Mouse (Mus musculus) bone marrow macrophage, adult 2 months (primary cell): ENCODE data around the gene Pxn. TPM values are rescaled to one million over a fixed set of nuclear protein-coding genes. Genes with fewer than 3 reads are reported as not detected.
"Not testable (repeated sequence)": the region's sequence is repeated elsewhere in the genome, so short reads cannot be mapped to it uniquely, and the experiment has no call there.

Experiments used
- H3K27ac ChIP-seq: 2 replicates; pipeline ENCODE4 v1.5.1; 2012; ENCODE audit warnings: low read depth, low read length; ENCODE audit not compliant: insufficient read depth
- H3K4me1 ChIP-seq: 2 replicates; pipeline ENCODE4 v1.6.1; 2012; ENCODE audit warnings: low read length; ENCODE audit not compliant: control insufficient read depth, insufficient read depth
- H3K4me3 ChIP-seq: 2 replicates; pipeline ENCODE4 v1.5.1; 2012; ENCODE audit warnings: mild to moderate bottlenecking, low read length, moderate library complexity; ENCODE audit not compliant: insufficient read depth
- CTCF ChIP-seq: IDR thresholded peaks from 2 replicates; pipeline ENCODE4 v1.5.1; 2012; ENCODE audit warnings: low read depth, mild to moderate bottlenecking, low read length, moderate library complexity
- POLR2A ChIP-seq: IDR thresholded peaks from 2 replicates; pipeline ENCODE4 v1.6.1; 2012; ENCODE audit warnings: mild to moderate bottlenecking, low read depth, low read length, borderline replicate concordance
- polyA plus RNA-seq: library from polyadenylated mRNA; stranded (reverse); fragments of >200 nt; gene quantifications from 2 replicates; pipeline ENCODE4 v1.2.4, GENCODE M21; 2012; ENCODE audit not compliant: missing spikeins, insufficient read depth, insufficient read length

Pxn gene
- polyA plus RNA-seq, 1 experiment, result 121 TPM

DNA sequence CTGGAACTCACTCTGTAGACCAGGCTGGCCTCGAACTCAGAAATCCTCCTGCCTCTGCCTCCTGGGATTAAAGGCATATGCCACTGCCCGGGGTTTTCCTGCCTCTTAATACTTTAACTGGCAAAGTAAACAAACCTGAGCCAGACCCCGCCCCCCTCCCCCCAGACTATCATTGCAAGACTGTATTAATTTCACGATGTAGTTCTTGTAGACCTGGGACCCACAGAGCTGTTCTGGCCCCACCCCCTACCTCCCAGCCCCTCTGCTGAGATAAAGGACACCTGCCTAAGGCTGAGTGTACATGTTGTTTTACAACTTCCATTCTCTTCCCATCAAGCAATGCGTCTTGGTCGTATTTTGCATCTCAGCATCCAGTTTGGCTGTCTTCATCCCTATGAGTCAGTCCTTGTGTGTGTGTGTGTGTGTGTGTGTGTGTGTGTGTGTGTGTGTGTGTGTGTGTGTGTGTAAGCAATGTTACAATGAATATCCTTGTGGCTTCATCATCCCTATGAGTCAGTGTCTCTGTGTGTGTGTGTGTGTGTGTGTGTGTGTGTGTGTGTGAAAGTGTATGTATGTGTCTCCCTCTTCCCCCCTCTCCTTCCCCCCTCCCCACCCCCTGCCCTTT is 13.7 kb upstream of the Pxn start:
- Histone ChIP-seq H3K27ac (no peak overlapping the region), H3K4me1 (peaks cover 15% of the 10 kb centered on the region), H3K4me3 (no peak overlapping the region)
- TF ChIP-seq CTCF (no peak; the same call in 1 of the 2 replicates), POLR2A (no peak)

DNA sequence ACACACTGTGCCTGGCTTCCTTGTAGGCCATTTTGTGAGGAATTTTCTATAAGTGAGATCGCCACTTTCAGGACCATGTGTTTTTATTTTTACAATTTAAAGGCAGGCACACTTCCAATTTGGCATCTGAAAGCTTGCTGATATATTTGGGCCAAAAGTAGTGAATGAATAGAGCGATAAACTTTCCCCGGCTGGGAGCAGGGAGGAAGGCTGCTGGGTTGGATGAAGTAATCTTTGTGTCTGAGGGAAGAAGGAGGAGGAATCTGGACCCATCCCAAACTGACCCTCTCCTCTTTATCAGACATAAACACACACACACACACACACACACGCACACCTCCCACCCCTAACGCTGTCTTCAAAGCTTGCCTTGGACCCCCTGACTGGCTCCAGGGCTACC is 13.0 kb upstream of the Pxn start:
- Histone ChIP-seq H3K4me3 (no peak overlapping the region), H3K4me1 (peaks cover 11% of the 10 kb centered on the region), H3K27ac (no peak overlapping the region)
- TF ChIP-seq POLR2A (no peak), CTCF (no peak)

DNA sequence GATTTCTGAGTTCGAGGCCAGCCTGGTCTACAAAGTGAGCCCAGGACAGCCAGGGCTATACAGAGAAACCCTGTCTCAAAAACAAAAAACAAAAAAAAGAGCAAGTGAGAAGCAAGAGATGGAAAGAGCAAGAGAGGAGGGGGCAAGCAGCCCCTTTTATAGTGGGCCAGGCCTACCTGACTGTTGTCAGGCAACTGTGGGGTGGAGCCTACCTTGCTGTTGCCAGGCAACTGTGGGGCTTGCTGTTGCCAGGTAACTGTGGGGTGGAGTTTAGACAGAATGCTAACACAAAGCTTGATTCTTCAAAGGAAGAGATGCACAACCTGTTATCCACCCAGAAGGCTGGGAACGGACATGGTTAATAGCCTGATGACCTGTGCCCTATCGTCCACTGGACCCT is 10.9 kb upstream of the Pxn start:
- not testable (repeated sequence) for H3K4me3 ChIP-seq, H3K27ac ChIP-seq
- peaks cover 12% of the 10 kb centered on the region for H3K4me1 ChIP-seq

DNA sequence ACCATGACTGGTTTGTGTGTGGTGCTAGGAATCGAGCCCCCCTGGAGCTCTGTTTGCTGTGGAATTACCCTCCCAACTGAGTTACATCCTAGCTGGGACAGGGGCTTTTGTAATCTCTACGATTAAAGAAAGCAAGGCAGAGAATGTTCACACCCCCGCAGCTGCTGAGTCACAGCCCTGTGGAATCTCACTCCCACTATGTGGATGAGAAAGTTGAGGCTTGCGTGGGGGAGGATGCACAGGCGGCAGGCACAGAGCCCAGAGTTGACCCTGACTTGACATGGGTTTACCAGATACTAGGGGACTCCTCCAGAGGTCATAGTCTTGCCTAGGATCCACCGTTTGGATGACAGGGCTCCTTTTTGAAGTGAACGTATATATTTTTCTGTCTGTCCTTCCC is 9.4 kb upstream of the Pxn start:
- TF ChIP-seq POLR2A (no peak), CTCF (no peak)
- Histone ChIP-seq H3K27ac (no peak overlapping the region), H3K4me1 (peaks cover 16% of the 10 kb centered on the region), H3K4me3 (no peak overlapping the region)

DNA sequence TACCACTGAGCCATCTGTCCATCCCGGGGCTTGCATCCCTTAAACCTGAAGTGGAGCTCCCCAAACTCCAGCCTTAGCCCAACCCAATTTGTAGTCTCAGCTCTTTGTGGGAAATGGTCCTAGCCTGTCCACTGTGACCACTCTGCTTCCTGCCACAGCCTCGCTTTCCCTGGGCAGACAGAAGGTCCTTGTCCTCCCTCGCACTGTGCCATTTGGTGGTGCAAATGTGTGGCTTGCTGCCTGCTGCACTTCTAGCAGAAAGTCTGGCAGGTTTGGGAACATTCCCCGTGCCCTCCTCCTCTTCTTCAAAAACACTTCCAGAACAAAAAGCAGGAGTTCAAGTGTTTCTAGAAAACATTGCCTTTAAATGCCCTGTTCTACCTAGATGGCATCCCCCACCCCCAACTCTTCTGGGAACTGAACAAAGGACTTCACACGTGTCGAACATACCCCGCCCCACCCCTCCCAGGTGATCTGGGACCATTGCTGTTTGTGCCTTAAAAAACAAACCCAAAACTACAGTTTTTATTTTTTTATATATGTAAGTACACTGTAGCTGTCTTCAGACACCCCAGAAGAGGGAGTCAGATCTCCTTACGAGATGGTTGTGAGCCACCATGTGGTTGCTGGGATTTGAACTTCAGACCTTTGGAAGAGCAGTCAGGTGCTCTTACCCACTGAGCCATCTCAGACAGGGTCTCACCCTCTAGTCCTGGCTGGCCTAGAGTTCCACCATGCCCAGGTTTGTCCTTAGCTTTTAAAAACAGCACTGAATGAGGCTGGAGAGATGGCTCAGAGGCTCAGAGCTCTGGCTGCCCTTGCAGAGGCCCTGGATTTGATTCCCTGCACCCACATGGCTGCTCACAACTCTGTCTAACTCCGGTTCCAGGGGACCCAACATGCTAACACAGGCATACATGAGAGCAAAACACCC is 7.9 kb upstream of the Pxn start:
- no peak overlapping the region for H3K4me3 ChIP-seq
- TF ChIP-seq POLR2A (no peak), CTCF (no peak)
- no peak overlapping the region for H3K27ac ChIP-seq
- peaks cover 10% of the 10 kb centered on the region for H3K4me1 ChIP-seq

DNA sequence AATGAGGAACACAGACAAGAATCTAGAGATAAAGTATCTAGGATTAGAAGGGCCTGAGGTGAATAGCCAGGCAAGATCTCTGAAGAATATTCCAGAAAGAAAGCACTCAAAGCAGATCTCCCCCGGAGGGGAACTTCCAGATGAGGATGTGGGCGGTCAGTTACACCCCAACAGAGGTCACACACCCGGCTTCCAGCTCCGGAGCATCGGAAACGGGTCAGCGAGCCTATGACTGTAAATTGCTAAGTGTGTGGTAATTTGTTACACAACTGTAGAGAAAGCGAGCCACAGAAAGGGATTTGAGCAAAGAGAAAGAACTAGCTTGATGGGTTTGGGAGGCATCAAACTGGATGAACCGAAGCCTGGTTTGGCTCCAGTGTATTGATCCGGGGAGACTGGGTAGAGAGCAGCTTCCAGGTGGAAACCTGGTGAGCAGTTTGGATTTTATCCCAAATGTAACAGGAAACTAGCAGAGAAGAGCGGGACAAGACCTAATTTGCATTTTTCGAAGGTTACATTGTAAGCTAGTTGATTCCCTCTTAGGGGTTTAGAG is 6.0 kb upstream of the Pxn start:
- peak overlapping the region; percentile 79 for H3K27ac ChIP-seq
- H3K4me3 ChIP-seq, result no peak overlapping the region
- TF ChIP-seq POLR2A, result no peak
- TF ChIP-seq CTCF, result no peak
- H3K4me1 ChIP-seq, result peaks cover 10% of the 10 kb centered on the region

DNA sequence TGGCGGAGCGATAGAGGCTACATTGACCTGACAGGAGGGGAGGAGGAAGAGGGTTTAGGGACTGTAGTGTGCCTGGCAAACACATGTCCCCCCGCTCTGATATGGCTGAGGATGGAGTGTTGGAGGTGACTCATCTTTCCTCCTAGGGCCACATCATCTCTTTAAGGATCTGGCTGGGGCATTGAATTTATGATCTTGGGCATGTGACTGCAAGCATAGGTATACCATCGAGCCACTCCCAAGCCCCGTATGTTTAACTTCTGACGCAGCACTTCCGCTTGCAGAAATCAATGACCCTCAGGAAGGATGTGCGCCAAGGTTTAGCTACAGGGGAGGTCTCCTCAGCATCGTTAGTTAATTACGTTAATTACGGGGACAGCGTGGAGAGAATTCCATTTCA is 3.4 kb upstream of the Pxn start:
- no peak for TF ChIP-seq CTCF
- no peak for TF ChIP-seq POLR2A
- H3K27ac ChIP-seq, result no peak overlapping the region
- H3K4me1 ChIP-seq, result peaks cover 10% of the 10 kb centered on the region
- H3K4me3 ChIP-seq, result no peak overlapping the region

DNA sequence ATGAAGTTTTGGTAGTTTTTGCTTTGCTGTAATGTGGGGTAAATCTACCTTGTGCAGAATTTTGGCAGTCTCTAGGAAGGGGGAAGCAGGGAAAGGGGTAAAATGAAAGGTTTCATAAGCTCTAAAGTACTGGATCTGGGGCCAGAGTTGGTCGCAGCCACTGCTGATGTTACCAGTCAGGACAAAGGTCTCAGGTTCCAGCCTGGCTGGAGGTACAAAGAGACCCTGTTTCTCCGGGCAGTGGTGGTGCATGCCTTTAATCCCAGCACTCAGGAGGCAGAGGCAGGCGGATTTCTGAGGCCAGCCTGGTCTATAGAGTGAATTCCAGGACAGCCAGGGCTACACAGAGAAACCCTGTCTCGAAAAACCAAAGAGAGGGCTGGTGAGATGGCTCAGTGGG is 859 bp upstream of the Pxn start:
- peaks cover 19% of the 10 kb centered on the region for H3K4me1 ChIP-seq
- not testable (repeated sequence) for H3K4me3 ChIP-seq, H3K27ac ChIP-seq

DNA sequence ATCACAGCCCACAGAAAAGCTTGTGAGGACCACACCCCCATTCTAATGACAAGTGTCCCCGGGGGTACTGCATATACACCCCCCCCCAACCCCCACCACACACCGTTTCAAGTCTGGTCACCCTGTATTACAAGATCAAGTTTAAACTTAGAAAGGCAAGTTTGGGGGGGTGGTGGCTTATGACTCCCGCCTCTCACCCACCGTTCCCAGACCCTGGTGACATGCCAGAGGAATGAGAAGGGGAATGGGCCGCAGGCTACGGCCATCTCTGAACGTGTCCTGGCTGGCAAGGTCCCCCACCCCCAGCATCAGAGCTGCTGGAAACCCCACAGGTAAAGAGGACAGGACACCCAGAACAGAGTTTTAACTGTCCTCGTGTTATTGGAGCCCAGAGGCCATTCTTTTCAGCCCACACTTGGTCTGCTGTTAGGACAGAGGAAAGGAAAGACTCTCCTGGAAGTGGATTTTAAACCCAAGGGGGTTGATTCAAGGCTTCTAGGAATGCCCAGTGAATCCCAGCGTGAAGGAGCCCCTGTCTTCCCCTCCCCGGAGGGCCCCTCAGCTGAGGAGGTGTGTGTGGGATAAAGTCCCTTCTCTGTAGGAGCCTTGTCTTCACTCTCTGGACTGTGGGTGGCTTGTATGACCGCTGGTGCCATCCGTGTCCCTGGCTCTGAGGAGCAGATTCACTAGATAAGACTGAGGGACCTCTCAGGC is 948 bp downstream of the Pxn start:
- Histone ChIP-seq H3K4me3 (peak overlapping the region; percentile 97), H3K4me1 (peaks cover 26% of the 10 kb centered on the region), H3K27ac (no peak overlapping the region)
- TF ChIP-seq CTCF (no peak), POLR2A (no peak)
